Mouse (Mus musculus): ENCODE results near the gene Elob. TPM values are rescaled to one million over a fixed set of nuclear protein-coding genes. Genes with fewer than 3 reads are reported as not detected.

Elob gene
- polyA plus RNA-seq, 1 experiment from 2014 or later: 458 TPM

DNA sequence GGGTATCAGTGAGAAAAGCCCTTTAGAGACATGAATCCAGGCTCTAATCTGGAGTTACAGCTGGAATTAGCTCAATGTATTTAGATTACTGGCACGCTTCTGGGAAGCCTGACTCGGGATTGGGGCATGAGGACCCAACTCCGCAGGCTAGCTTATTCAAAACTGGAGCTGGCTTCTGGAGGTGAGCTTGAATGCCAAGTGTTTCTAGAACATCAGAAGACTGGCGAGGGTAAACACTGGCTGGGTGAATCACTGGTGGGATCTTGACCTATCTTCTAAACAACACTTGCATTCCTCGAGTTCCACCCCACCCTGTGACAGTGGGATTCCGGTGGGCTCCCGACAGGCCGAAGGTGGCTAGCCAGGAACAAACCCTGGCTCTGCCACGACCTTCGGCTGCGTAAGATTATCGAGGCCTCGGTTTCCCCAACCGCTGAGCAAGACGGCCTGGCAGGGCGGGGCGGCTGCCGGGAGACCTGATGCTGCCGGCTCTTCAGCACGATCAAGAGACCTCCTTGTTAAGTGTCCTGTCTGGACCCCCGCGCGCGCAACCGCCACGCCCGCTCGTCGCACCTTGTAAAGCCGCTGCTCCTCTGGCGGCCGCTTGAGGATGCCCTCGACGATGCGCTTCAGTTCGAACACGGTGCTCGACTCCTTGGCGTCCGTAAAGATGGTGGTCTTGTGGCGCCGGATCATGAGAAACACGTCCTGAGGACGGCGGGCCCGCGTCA lies 500 bp downstream of the Elob start:
- peaks cover 34% of the 10 kb centered on the region for H3K36me3 ChIP-seq (replicated peaks; ENCODE audit: insufficient read depth, low read length)
- peaks cover 15% of the 10 kb centered on the region for H3K4me1 ChIP-seq (ENCODE audit: insufficient read depth)
- under 1% methylated on average over 39 of the region's 47 CpGs for WGBS (ENCODE audit: insufficient replicate concordance)
- peak overlapping the region; percentile 86 for H3K4me3 ChIP-seq (ENCODE audit: low read depth, low read length)
- H3K4me2 ChIP-seq (ENCODE audit: low read depth, low read length): peak overlapping the region; percentile 89
- H3K9me3 ChIP-seq (ENCODE audit: low read length): no peaks in the 10 kb centered on the region; the same call in 1 of the 2 replicates
- TF ChIP-seq CTCF (IDR thresholded peaks at IDR 0.05; ENCODE audit: low read depth) (peak; percentile 33; the same call in 1 of the 2 replicates), EP300 (IDR thresholded peaks at IDR 0.05; ENCODE audit: low read depth) (no peak)
- DNase-seq (peak; percentile 72), ATAC-seq (peak; percentile 71)
- no peaks in the 10 kb centered on the region for H3K27me3 ChIP-seq (ENCODE audit: insufficient read depth, low read length)
- peak overlapping the region; percentile 83 for H3K27ac ChIP-seq (ENCODE audit: low read depth)
- H3K9ac ChIP-seq (replicated peaks): peak overlapping the region; percentile 86

DNA sequence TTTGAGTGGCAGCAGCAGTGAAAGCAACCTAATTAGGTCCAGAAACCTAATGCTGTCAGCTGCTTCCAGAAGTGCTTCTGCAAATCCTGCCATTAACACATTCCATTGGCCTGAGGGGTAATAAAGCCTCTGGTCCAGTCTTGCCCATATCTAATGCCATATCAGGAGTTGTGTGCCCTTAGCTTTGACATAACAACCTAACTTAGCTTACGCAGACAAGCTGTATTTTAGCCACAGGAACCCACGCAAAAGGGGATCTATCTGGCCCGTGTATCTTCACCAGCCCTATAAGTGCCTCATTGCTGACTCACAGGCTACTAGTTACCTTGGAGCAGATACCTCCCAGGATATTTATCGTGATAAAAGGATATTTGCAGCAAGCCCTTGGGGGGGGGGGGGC lies 3.3 kb downstream of the Elob start:
- ATAC-seq: no peak

DNA sequence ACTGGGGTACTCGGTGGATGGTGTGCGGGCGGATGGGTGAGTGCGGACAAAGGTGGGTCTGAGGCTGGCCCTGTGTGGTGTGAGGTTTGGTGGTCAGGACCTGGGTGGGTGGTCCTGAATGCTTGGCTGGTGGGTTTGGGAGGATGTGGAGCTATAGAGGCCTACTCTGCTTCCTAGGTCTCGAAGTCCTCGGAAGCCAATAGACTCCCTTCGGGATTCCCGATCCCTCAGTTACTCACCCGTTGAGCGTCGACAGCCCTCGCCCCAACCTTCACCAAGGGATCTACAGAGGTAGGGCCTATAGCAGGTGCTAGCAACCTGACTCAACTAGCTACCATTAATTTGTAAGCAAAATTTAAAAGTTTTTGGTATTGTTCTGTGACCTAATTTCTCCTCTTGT lies 5.3 kb downstream of the Elob start:
- peaks cover 11% of the 10 kb centered on the region for H3K9me3 ChIP-seq (ENCODE audit: low read length)
- peaks cover 79% of the 10 kb centered on the region for H3K36me3 ChIP-seq (replicated peaks; ENCODE audit: insufficient read depth, low read length)
- H3K27ac ChIP-seq (ENCODE audit: low read depth): no peak overlapping the region
- no peak overlapping the region for H3K9ac ChIP-seq (replicated peaks)
- 89% methylated on average over 12 of the region's 12 CpGs for WGBS (ENCODE audit: insufficient replicate concordance)
- H3K4me3 ChIP-seq (ENCODE audit: low read depth, low read length): no peak overlapping the region
- H3K27me3 ChIP-seq (ENCODE audit: insufficient read depth, low read length): no peaks in the 10 kb centered on the region
- TF ChIP-seq CTCF (IDR thresholded peaks at IDR 0.05; ENCODE audit: low read depth) (no peak), EP300 (IDR thresholded peaks at IDR 0.05; ENCODE audit: low read depth) (no peak)
- DNase-seq (no peak), ATAC-seq (no peak)
- peaks cover 11% of the 10 kb centered on the region for H3K4me1 ChIP-seq (ENCODE audit: insufficient read depth)
- no peak overlapping the region for H3K4me2 ChIP-seq (ENCODE audit: low read depth, low read length)

More for the DNA sequence above, 3.3 kb downstream of the Elob start:
- Histone ChIP-seq H3K27me3 (ENCODE audit: insufficient read depth, low read length) (no peaks in the 10 kb centered on the region), H3K27ac (ENCODE audit: low read depth) (no peak overlapping the region), H3K4me2 (ENCODE audit: low read depth, low read length) (no peak overlapping the region), H3K9me3 (ENCODE audit: low read length) (no peaks in the 10 kb centered on the region; the same call in 1 of the 2 replicates), H3K36me3 (replicated peaks; ENCODE audit: insufficient read depth, low read length) (peaks cover 59% of the 10 kb centered on the region), H3K4me3 (ENCODE audit: low read depth, low read length) (no peak overlapping the region), H3K4me1 (ENCODE audit: insufficient read depth) (peaks cover 15% of the 10 kb centered on the region), H3K9ac (replicated peaks) (no peak overlapping the region)
- DNase-seq: no peak
- WGBS (ENCODE audit: insufficient replicate concordance): 82% methylated on average over 4 of the region's 4 CpGs
- TF ChIP-seq CTCF (IDR thresholded peaks at IDR 0.05; ENCODE audit: low read depth) (no peak), EP300 (IDR thresholded peaks at IDR 0.05; ENCODE audit: low read depth) (no peak)

DNA sequence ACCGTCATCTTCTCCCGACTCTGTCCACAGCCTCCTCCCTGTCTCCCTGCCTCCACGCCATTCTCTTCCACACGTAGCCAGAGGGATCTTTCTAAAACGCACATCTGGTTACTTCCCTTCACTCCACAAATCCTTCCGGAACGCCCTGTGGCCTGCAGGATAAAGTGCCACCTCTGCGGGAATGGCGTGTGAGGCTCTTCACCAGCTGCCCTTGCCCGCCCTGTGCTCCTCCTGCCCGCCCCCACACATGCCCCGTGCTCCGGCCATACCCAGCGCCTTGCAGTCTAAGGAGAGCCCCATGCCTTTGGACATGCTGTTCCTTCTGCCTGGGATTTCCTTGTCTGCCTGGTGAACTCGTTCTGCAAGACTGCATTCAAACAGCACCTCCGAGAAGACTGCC lies 5.9 kb downstream of the Elob start:
- ATAC-seq (0 out of 2 replicates have a peak, but pooled peaks have one; percentile 17), DNase-seq (no peak)
- peaks cover 85% of the 10 kb centered on the region for H3K36me3 ChIP-seq (replicated peaks; ENCODE audit: insufficient read depth, low read length)
- peaks cover 15% of the 10 kb centered on the region for H3K9me3 ChIP-seq (ENCODE audit: low read length)
- no peak overlapping the region for H3K9ac ChIP-seq (replicated peaks)
- peaks cover 8% of the 10 kb centered on the region for H3K4me1 ChIP-seq (ENCODE audit: insufficient read depth)
- H3K4me2 ChIP-seq (ENCODE audit: low read depth, low read length): no peak overlapping the region
- H3K27ac ChIP-seq (ENCODE audit: low read depth): no peak overlapping the region
- no peak overlapping the region for H3K4me3 ChIP-seq (ENCODE audit: low read depth, low read length)
- no peaks in the 10 kb centered on the region for H3K27me3 ChIP-seq (ENCODE audit: insufficient read depth, low read length)
- TF ChIP-seq EP300 (IDR thresholded peaks at IDR 0.05; ENCODE audit: low read depth) (no peak), CTCF (IDR thresholded peaks at IDR 0.05; ENCODE audit: low read depth) (no peak)
- 84% methylated on average over 16 of the region's 16 CpGs for WGBS (ENCODE audit: insufficient replicate concordance)

DNA sequence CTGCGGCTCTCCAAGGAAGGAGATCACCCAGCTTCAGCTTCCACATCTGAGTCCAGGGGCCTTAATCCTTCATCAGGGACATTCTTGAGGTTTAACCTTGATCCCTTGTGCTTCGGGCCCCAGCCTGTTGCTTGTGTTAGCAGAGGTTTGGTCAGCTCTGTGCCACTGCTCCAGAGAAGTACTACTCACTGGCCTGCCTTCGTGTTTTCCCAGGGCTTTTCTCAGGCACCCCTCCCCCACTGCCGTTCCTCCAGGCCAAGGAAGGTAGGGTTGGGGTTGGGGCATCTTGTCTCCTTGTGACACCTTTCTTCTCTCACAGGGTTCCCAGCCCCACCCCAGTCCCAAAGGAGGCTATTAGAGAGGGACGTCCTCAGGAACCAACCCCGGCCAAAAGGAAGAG lies 6.8 kb downstream of the Elob start:
- DNase-seq: no peak
- Histone ChIP-seq H3K4me1 (ENCODE audit: insufficient read depth) (no peaks in the 10 kb centered on the region), H3K4me2 (ENCODE audit: low read depth, low read length) (no peak overlapping the region), H3K27me3 (ENCODE audit: insufficient read depth, low read length) (no peaks in the 10 kb centered on the region), H3K9ac (replicated peaks) (no peak overlapping the region), H3K36me3 (replicated peaks; ENCODE audit: insufficient read depth, low read length) (peaks cover 93% of the 10 kb centered on the region), H3K27ac (ENCODE audit: low read depth) (no peak overlapping the region), H3K4me3 (ENCODE audit: low read depth, low read length) (no peak overlapping the region), H3K9me3 (ENCODE audit: low read length) (peaks cover 15% of the 10 kb centered on the region)
- no peak for ATAC-seq
- TF ChIP-seq EP300 (IDR thresholded peaks at IDR 0.05; ENCODE audit: low read depth): no peak
- 77% methylated on average over 6 of the region's 6 CpGs for WGBS (ENCODE audit: insufficient replicate concordance)

DNA sequence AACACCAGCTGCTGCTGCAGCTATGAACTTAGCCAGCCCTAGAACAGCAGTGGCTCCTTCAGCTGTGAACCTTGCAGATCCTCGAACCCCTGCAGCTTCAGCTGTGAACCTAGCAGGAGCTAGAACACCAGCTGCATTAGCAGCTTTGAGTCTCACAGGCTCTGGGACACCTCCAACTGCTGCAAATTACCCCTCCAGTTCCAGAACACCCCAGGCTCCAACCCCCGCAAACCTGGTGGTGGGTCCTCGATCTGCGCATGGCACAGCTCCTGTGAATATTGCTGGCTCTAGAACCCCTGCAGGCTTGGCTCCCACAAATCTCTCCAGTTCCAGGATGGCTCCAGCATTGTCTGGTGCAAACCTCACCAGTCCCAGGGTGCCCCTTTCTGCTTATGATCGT lies 8.2 kb downstream of the Elob start:
- peaks cover 96% of the 10 kb centered on the region for H3K36me3 ChIP-seq (replicated peaks; ENCODE audit: insufficient read depth, low read length)
- ATAC-seq: no peak

More for the DNA sequence above, 8.2 kb downstream of the Elob start:
- WGBS (ENCODE audit: insufficient replicate concordance): 94% methylated on average over 5 of the region's 5 CpGs
- no peak for DNase-seq
- H3K9ac ChIP-seq (replicated peaks): no peak overlapping the region
- TF ChIP-seq EP300 (IDR thresholded peaks at IDR 0.05; ENCODE audit: low read depth): no peak
- no peak for TF ChIP-seq CTCF (IDR thresholded peaks at IDR 0.05; ENCODE audit: low read depth)
- H3K4me2 ChIP-seq (ENCODE audit: low read depth, low read length): no peak overlapping the region
- no peak overlapping the region for H3K27ac ChIP-seq (ENCODE audit: low read depth)
- no peaks in the 10 kb centered on the region for H3K27me3 ChIP-seq (ENCODE audit: insufficient read depth, low read length)
- H3K9me3 ChIP-seq (ENCODE audit: low read length): peaks cover 15% of the 10 kb centered on the region
- H3K4me1 ChIP-seq (ENCODE audit: insufficient read depth): no peaks in the 10 kb centered on the region
- H3K4me3 ChIP-seq (ENCODE audit: low read depth, low read length): no peak overlapping the region
